Mouse (Mus musculus): ENCODE measurements around the gene Tmem177. TPM values are rescaled to one million over a fixed set of nuclear protein-coding genes. Genes with fewer than 3 reads are reported as not detected.

Gene Tmem177
- polyA plus RNA-seq, 1 experiment from 2014 or later = 4.4 TPM

DNA sequence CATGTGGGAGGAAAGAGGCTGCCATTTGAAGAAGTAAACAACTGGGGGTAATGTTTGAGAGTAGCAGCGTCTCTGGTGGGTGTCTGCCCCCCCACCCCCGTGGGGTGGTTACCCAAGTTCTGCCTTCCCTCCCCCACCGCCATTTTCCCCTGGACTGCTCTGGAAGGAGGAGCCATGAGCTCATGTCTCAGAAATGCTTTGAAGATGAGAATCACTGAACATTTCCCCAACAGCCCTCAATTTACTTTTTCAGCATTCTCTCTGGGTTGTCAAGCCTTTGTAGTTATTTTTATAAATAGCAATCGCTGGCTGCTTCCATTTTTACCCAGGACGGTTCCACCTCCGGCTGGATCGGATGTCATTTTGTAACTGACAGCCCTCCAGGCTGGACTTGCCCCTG is 26.7 kb downstream of the Tmem177 start:
- Histone ChIP-seq H3K9me3 (replicated peaks) (no peaks in the 10 kb centered on the region), H3K27ac (no peak overlapping the region), H3K4me2 (no peak overlapping the region), H3K4me1 (replicated peaks) (no peaks in the 10 kb centered on the region; the same call in 1 of the 2 replicates), H3K27me3 (no peaks in the 10 kb centered on the region), H3K9ac (no peak overlapping the region), H3K36me3 (no peaks in the 10 kb centered on the region), H3K4me3 (replicated peaks) (no peak overlapping the region)
- WGBS (ENCODE audit: insufficient replicate concordance) = 63% methylated on average over 7 of the region's 7 CpGs
- no peak for ATAC-seq (ENCODE audit: low read depth)
- DNase-seq = no peak

DNA sequence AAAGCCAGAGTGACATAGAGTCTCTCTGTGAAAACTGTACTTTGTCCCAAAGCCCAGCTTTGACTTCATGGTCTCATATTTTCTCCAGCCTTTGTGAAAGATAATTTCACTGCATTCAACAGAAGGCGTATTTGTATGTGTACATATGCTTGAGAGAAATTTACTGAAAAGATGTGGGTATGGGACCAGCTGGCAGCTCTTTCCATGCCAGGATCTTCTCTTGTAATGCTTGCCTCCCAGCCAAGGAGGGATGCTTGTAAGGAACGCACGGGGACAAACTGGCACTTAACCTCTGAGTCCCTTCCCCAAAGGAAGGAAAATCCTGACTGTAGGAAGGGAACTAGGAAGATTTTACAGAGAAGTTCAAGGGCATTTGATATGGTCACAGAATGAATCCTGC is 28.7 kb downstream of the Tmem177 start:
- H3K9ac ChIP-seq = no peak overlapping the region
- DNase-seq = no peak
- no peak overlapping the region for H3K4me3 ChIP-seq (replicated peaks)
- WGBS (ENCODE audit: insufficient replicate concordance) = 65% methylated on average over 3 of the region's 3 CpGs
- H3K27me3 ChIP-seq = no peaks in the 10 kb centered on the region
- no peaks in the 10 kb centered on the region for H3K9me3 ChIP-seq (replicated peaks)
- no peaks in the 10 kb centered on the region for H3K36me3 ChIP-seq
- H3K27ac ChIP-seq = no peak overlapping the region
- no peak for ATAC-seq (ENCODE audit: low read depth)
- H3K4me1 ChIP-seq (replicated peaks) = no peaks in the 10 kb centered on the region; the same call in 1 of the 2 replicates
- H3K4me2 ChIP-seq = no peak overlapping the region

DNA sequence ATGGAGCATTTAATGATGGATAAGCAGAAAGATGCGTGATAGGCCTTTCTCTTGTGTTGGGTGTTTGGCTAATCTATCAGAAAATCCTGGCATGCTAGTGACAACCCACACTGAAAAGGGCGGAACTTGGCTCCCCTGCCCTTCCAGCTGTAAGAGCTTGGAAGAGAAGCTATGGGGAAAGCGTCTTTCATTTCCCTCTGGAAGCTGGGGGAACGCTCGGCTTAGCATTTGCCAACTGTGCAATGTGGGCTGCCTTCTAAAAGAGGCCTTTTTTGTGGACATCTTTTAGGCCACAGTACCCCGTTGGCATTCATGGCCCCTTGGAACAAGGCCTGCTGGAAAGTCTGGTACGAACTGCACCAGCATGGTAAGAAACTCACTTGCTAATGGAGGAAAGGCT is 34.1 kb downstream of the Tmem177 start:
- WGBS (ENCODE audit: insufficient replicate concordance) = 69% methylated on average over 7 of the region's 7 CpGs
- DNase-seq = no peak

DNA sequence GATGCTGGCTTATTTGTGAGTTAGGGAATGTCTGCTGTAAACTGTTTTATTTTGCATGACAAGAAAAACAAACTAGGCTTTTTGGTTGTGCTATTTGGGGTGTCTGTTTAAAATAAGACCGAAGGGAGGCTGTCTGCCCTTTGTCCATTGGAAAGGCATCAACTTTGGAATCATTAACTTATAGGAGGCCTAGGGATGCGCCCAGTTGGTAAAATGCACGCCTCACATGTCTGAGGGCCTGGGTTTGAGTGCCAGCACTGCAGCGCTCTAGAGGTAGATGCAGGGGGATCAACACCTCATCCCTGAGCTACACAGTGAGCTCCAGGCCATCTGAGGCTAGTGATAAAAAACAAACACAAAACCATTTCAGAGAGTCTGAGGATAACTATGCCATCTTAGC is 35.5 kb downstream of the Tmem177 start:
- Histone ChIP-seq H3K36me3 (no peaks in the 10 kb centered on the region), H3K9ac (no peak overlapping the region), H3K9me3 (replicated peaks) (no peaks in the 10 kb centered on the region), H3K4me3 (replicated peaks) (no peak overlapping the region), H3K4me1 (replicated peaks) (no peaks in the 10 kb centered on the region; the same call in none of the 2 replicates), H3K27ac (no peak overlapping the region), H3K4me2 (no peak overlapping the region), H3K27me3 (no peaks in the 10 kb centered on the region)
- 62% methylated on average over 4 of the region's 4 CpGs for WGBS (ENCODE audit: insufficient replicate concordance)
- ATAC-seq (ENCODE audit: low read depth) (no peak), DNase-seq (no peak)

More for the DNA sequence above, 34.1 kb downstream of the Tmem177 start:
- no peaks in the 10 kb centered on the region for H3K36me3 ChIP-seq
- H3K4me1 ChIP-seq (replicated peaks) = no peaks in the 10 kb centered on the region; the same call in none of the 2 replicates
- H3K9ac ChIP-seq = no peak overlapping the region
- no peak for ATAC-seq (ENCODE audit: low read depth)
- H3K27me3 ChIP-seq = no peaks in the 10 kb centered on the region
- no peak overlapping the region for H3K27ac ChIP-seq
- H3K9me3 ChIP-seq (replicated peaks) = no peaks in the 10 kb centered on the region
- no peak overlapping the region for H3K4me3 ChIP-seq (replicated peaks)
- no peak overlapping the region for H3K4me2 ChIP-seq

DNA sequence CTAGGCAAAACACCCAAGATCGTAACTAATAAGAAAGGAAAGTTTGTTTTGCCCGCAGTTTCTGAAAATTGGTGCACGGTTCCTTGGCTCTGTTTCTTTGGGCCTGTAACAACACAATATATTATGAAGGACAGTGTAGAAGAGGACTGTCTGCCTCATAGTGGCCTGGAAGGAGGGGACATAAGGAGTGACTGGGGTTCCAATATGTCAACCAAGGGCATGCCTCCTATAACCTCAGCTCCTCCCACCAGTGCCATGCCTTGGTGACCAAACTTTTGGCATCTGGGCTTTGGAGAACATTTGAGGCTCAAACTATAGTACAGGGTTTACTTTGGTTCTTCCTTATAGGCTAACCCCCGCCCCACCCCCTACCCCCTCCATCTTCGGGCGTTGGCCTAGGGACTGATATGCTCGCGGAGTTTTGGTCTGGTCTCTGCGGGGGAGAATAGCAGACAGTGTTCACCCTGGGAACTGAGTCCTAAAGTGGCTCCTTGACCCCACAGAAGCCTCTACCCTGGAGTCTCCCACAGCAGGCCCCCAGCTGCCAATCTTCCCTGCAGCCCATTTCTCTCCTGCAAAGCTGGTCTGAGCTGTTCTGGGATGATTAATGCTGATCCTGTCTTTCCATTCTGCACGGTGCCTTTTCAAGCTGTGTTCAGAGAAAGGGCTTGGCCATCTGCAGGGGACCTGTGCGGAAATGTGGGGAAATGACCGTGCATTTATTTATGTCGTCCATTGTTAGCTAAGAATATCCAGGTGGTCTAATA is 44.4 kb downstream of the Tmem177 start:
- WGBS (ENCODE audit: insufficient replicate concordance) = 54% methylated on average over 13 of the region's 13 CpGs
- ATAC-seq (ENCODE audit: low read depth) = no peak
- H3K36me3 ChIP-seq = no peaks in the 10 kb centered on the region
- H3K4me1 ChIP-seq (replicated peaks) = no peaks in the 10 kb centered on the region
- no peak overlapping the region for H3K27ac ChIP-seq
- no peak for DNase-seq
- no peaks in the 10 kb centered on the region for H3K27me3 ChIP-seq
- no peak overlapping the region for H3K9ac ChIP-seq
- no peak overlapping the region for H3K4me3 ChIP-seq (replicated peaks)
- no peak overlapping the region for H3K4me2 ChIP-seq
- no peaks in the 10 kb centered on the region for H3K9me3 ChIP-seq (replicated peaks)

DNA sequence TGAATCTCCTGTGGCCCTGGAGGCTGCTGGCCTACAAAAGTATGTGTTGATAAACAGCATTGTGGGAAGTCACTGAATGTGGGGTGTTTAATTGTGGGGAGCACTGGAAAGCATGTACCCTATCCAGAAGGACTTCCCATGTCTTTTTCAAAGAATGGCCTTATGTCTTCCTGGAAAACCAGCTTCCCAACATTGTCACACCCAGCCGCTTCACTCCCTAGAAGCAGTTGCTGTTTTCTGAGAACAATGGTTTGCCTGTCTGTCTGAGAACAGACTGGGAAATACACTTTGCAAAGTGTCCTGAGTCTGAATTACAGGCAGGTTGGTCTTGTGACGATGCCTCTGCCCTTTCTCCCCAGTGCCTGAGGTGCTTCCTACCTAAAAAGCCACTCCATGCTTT is 45.7 kb downstream of the Tmem177 start:
- no peak overlapping the region for H3K9ac ChIP-seq
- no peak overlapping the region for H3K4me2 ChIP-seq
- WGBS (ENCODE audit: insufficient replicate concordance) = 60% methylated on average over 2 of the region's 2 CpGs
- H3K4me1 ChIP-seq (replicated peaks) = no peaks in the 10 kb centered on the region
- H3K27ac ChIP-seq = no peak overlapping the region
- H3K4me3 ChIP-seq (replicated peaks) = no peak overlapping the region
- ATAC-seq (ENCODE audit: low read depth) = no peak
- DNase-seq = no peak
- no peaks in the 10 kb centered on the region for H3K9me3 ChIP-seq (replicated peaks)
- no peaks in the 10 kb centered on the region for H3K27me3 ChIP-seq
- no peaks in the 10 kb centered on the region for H3K36me3 ChIP-seq

DNA sequence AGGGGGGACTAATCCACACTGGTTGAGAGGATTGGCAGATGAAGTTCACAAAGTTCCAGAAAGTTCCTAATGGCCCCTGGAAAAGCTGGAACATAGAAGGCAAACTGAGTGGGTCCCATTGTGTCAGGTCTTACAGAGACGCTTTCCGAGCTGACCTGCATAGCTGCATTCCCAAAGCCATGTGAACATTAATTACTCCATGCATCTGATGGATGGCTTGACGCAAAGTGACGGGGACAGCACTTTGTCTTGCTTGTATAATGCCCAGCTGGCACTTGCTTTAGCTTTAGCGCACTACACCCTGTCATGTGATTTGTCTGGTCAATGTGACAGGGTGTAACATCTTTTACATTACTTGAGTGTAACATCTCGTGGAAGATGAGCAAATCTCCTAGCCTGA is 47.7 kb downstream of the Tmem177 start:
- Histone ChIP-seq H3K36me3 (no peaks in the 10 kb centered on the region), H3K4me2 (no peak overlapping the region), H3K4me3 (replicated peaks) (no peak overlapping the region), H3K9ac (no peak overlapping the region), H3K27me3 (no peaks in the 10 kb centered on the region), H3K9me3 (replicated peaks) (no peaks in the 10 kb centered on the region), H3K27ac (no peak overlapping the region), H3K4me1 (replicated peaks) (no peaks in the 10 kb centered on the region)
- ATAC-seq (ENCODE audit: low read depth) (no peak), DNase-seq (no peak)
- WGBS (ENCODE audit: insufficient replicate concordance) = 70% methylated on average over 6 of the region's 6 CpGs

DNA sequence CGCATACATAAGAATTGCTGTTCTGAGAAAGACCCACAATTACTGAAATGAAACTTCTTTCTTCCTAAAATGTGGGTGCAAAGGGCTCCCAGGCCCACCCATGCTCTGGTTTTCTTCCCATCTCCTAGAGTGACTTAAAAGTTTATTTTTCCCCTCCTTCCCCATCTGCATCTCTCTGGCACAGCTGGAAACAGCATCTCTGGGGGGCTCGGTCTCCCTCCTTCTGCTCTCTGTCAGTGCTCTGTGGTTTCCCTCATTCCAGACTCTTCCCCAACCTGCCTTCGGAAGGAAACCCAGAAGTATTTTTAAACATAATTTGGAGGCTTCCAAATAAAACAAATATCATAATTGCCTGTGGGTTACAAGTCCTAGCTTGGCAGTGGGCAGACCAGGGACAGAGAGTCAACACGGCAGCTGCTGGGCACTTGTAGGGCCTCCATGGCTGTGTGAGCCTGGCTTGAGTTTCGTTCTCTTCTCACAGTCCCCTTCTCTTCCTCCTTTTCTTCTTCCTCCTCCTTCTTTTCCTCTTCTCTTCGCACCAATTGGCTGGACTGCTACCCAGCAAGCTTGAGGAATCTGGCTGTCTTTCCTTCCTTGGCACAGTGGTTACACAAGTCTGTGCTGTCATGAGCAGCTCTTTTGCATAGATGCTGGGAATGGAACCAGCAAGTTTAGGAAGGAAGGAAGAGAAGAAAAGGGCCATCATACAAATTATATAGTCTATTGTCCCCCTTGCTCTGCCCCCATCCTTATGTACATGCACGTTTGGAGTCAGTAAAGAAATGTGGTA is 49.3 kb downstream of the Tmem177 start:
- Histone ChIP-seq H3K9ac (no peak overlapping the region), H3K9me3 (replicated peaks) (no peaks in the 10 kb centered on the region), H3K27ac (no peak overlapping the region), H3K4me1 (replicated peaks) (no peaks in the 10 kb centered on the region), H3K27me3 (no peaks in the 10 kb centered on the region), H3K4me2 (no peak overlapping the region), H3K4me3 (replicated peaks) (no peak overlapping the region), H3K36me3 (no peaks in the 10 kb centered on the region)
- ATAC-seq (ENCODE audit: low read depth) = no peak
- no peak for DNase-seq
- WGBS (ENCODE audit: insufficient replicate concordance) = 52% methylated on average over 7 of the region's 7 CpGs

DNA sequence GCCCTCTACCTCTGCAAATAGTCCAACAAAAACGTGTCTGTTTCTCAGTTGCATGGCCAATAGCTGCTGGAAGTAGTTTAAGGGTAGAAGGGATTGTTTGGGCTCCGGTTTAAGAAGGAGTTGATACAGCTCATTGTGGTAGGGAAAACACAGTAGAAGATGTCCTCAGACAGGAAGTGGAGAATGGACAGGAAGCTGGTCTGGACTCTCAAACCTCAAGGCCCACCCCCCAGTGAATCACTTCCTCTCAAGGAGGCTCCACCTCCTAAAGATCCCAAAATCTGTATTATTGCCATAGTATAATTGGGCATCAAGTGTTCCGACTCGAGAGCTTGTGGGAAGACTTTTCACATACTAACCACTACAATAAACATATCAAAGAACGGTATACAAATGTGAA is 53.4 kb downstream of the Tmem177 start:
- H3K4me2 ChIP-seq = no peak overlapping the region
- no peak overlapping the region for H3K4me3 ChIP-seq (replicated peaks)
- ATAC-seq (ENCODE audit: low read depth) (no peak), DNase-seq (no peak)
- no peaks in the 10 kb centered on the region for H3K27me3 ChIP-seq
- H3K36me3 ChIP-seq = no peaks in the 10 kb centered on the region
- WGBS (ENCODE audit: insufficient replicate concordance) = 59% methylated on average over 5 of the region's 5 CpGs
- H3K27ac ChIP-seq = no peak overlapping the region
- no peak overlapping the region for H3K9ac ChIP-seq
- no peaks in the 10 kb centered on the region for H3K9me3 ChIP-seq (replicated peaks)
- no peaks in the 10 kb centered on the region for H3K4me1 ChIP-seq (replicated peaks)

Data from liver, embryonic 13.5 days (tissue).